ENCODE assay signal across 8 mouse cellular contexts in genomic region chr11:75139122-75139963, GRCm38 (mm10). TPM values are rescaled to one million over a fixed set of nuclear protein-coding genes. Genes with fewer than 3 reads are reported as not detected.
DNase-seq lines count a peak whose midpoint lies in the region; ATAC-seq and TF ChIP-seq lines count a peak whose summit lies in the region.

No protein-coding gene starts in this region.

- peak; percentile 74 for ATAC-seq in lung, postnatal 0 days

- no peak overlapping the region for H3K9ac ChIP-seq in lung, postnatal 0 days (replicated peaks; ENCODE audit: low read depth)

- no peaks in the 10 kb centered on the region for H3K27me3 ChIP-seq in heart, embryonic 10.5 days (ENCODE audit: insufficient read depth, poor library complexity, severe bottlenecking)
- H3K27me3 ChIP-seq in lung, postnatal 0 days (replicated peaks; ENCODE audit: insufficient read depth, low read length), result no peaks in the 10 kb centered on the region

- no peak overlapping the region; the same call in 1 of the 2 replicates for H3K4me3 ChIP-seq in heart, embryonic 10.5 days
- no peak overlapping the region for H3K4me3 ChIP-seq in lung, postnatal 0 days (ENCODE audit: low read depth, low read length)

- peaks cover 16% of the 10 kb centered on the region for H3K36me3 ChIP-seq in heart, embryonic 10.5 days
- H3K36me3 ChIP-seq in lung, postnatal 0 days (ENCODE audit: insufficient read depth, low read length), result 0 out of 2 replicates have a peak, but pooled peaks cover 4% of the 10 kb centered on the region

- H3K27ac ChIP-seq in heart, embryonic 10.5 days, result peak overlapping the region; percentile 78
- H3K27ac ChIP-seq in lung, postnatal 0 days (ENCODE audit: low read length), result peak overlapping the region; percentile 77

- peaks cover 72% of the 10 kb centered on the region for H3K4me1 ChIP-seq in heart, embryonic 10.5 days
- H3K4me1 ChIP-seq in lung, postnatal 0 days (ENCODE audit: insufficient read depth, low read depth, low read length), result peaks cover 16% of the 10 kb centered on the region; the same call in 1 of the 2 replicates

- peak; percentile 70; the same call in 1 of the 2 replicates for TF ChIP-seq EP300 in lung, postnatal 0 days (IDR thresholded peaks at IDR 0.05)

- H3K9me3 ChIP-seq in heart, embryonic 10.5 days, result no peaks in the 10 kb centered on the region
- H3K9me3 ChIP-seq in lung, postnatal 0 days (ENCODE audit: low read length), result no peaks in the 10 kb centered on the region

- DNase-seq in ZHBTc4 (ENCODE audit: low read depth, low spot score), result peak; percentile 26
- peak; percentile 31 for DNase-seq in brain, adult 2 months (ENCODE audit: low read depth, low spot score)
- DNase-seq in heart, embryonic 10.5 days (ENCODE audit: low spot score), result no peak
- DNase-seq in kidney, adult 8-10 months, result peak; percentile 63
- peak; percentile 84 for DNase-seq in lung, postnatal 0 days (ENCODE audit: low spot score)
- no peak for DNase-seq in layer of hippocampus, postnatal 14 days (ENCODE audit: low spot score in 2 of 2)
- no peak for DNase-seq in urinary bladder, adult 18-20 months (ENCODE audit: low spot score in 2 of 2)
- DNase-seq in spleen, postnatal 14 days (ENCODE audit: low spot score in 2 of 2), result no peak

- H3K4me2 ChIP-seq in lung, postnatal 0 days (replicated peaks; ENCODE audit: low read depth, low read length), result no peak overlapping the region

- TF ChIP-seq CTCF in lung, postnatal 0 days (IDR thresholded peaks at IDR 0.05), result no peak; the same call in 1 of the 2 replicates

- 29% methylated on average over 11 of the region's 11 CpGs for WGBS in heart, embryonic 10.5 days
- 15% methylated on average over 11 of the region's 11 CpGs for WGBS in lung, postnatal 0 days

RNA-seq across cellular contexts. Expression of gene Hic1, which starts 30.0 kb away (rescaled TPM):
- 1.9 and 2.1 TPM in 2 replicates for polyA plus RNA-seq in heart, embryonic 10.5 days (2016; fragmentation: Nextera tagmentation; extraction: Ambion mirVana)
- 9.9 and 13.4 TPM in 2 replicates for polyA plus RNA-seq in lung, postnatal 0 days (2015; fragmentation: Nextera tagmentation; extraction: Ambion mirVana)
- 1 to 10 TPM; 3.3 to 4.5 TPM for total RNA-seq in layer of hippocampus, postnatal 14 days (2021)

RNA-seq across cellular contexts. Expression of gene Ovca2, which starts 39.3 kb away (rescaled TPM):
- 24.0 and 29.0 TPM in 2 replicates for polyA plus RNA-seq in heart, embryonic 10.5 days (2016; fragmentation: Nextera tagmentation; extraction: Ambion mirVana)
- polyA plus RNA-seq in lung, postnatal 0 days (2015; fragmentation: Nextera tagmentation; extraction: Ambion mirVana), result 19.7 and 22.0 TPM in 2 replicates
- total RNA-seq in layer of hippocampus, postnatal 14 days (2021), result 10 to 100 TPM; 14.8 to 15.2 TPM

RNA-seq across cellular contexts. Expression of gene Dph1, which starts 51.7 kb away (rescaled TPM):
- 26.8 and 28.0 TPM in 2 replicates for polyA plus RNA-seq in heart, embryonic 10.5 days (2016; fragmentation: Nextera tagmentation; extraction: Ambion mirVana)
- polyA plus RNA-seq in lung, postnatal 0 days (2015; fragmentation: Nextera tagmentation; extraction: Ambion mirVana), result 11.3 and 14.8 TPM in 2 replicates
- 10 to 100 TPM; 21.7 to 24.4 TPM for total RNA-seq in layer of hippocampus, postnatal 14 days (2021)

RNA-seq across cellular contexts. Expression of gene Rtn4rl1, which starts 54.2 kb away (rescaled TPM):
- 9.7 and 16.6 TPM in 2 replicates for polyA plus RNA-seq in heart, embryonic 10.5 days (2016; fragmentation: Nextera tagmentation; extraction: Ambion mirVana)
- polyA plus RNA-seq in lung, postnatal 0 days (2015; fragmentation: Nextera tagmentation; extraction: Ambion mirVana), result 3.6 and 4.3 TPM in 2 replicates
- 10 to 100 TPM; 82.1 to 83.1 TPM for total RNA-seq in layer of hippocampus, postnatal 14 days (2021)

Comparison
In these comparisons a context has a peak if more than half of its experiments do, and no peak if none do; other contexts are left out.
1. DNase-seq: peak in ZHBTc4 (single experiment), brain, adult 2 months (single experiment), kidney, adult 8-10 months (2 of 2) and lung, postnatal 0 days (single experiment); none in heart, embryonic 10.5 days (single experiment), layer of hippocampus, postnatal 14 days (0 of 2), urinary bladder, adult 18-20 months (0 of 2) and spleen, postnatal 14 days (0 of 2).